Mouse (Mus musculus) brown adipose tissue, adult 24 weeks (tissue): Measurements from ENCODE around the gene Itprid2. TPM values are rescaled to one million over a fixed set of nuclear protein-coding genes. Genes with fewer than 3 reads are reported as not detected.

Experiments
- H3K27ac ChIP-seq: fragments of 200-500 bp; replicated peaks from 2 replicates; pipeline ENCODE4 v1.5.1; 2012; ENCODE audit warnings: low read depth, mild to moderate bottlenecking, low read length
- H3K4me1 ChIP-seq: fragments of 200-500 bp; 2 replicates; pipeline ENCODE4 v1.6.1; 2012; ENCODE audit warnings: low read length, mixed read lengths; ENCODE audit not compliant: control insufficient read depth, insufficient read depth, insufficient read length
- H3K4me3 ChIP-seq: fragments of 200-500 bp; 2 replicates; pipeline ENCODE4 v1.5.1; 2012; ENCODE audit warnings: low read depth, mild to moderate bottlenecking, low read length, moderate library complexity; ENCODE audit not compliant: insufficient read depth
- polyA plus RNA-seq: library from polyadenylated mRNA; stranded (reverse); fragments of >200 nt; gene quantifications from 2 replicates; pipeline ENCODE4 v1.2.4, GENCODE M21; 2012; ENCODE audit not compliant: missing spikeins, insufficient read depth, insufficient read length

The Itprid2 gene
- polyA plus RNA-seq, 1 experiment, result 63.1 TPM

DNA sequence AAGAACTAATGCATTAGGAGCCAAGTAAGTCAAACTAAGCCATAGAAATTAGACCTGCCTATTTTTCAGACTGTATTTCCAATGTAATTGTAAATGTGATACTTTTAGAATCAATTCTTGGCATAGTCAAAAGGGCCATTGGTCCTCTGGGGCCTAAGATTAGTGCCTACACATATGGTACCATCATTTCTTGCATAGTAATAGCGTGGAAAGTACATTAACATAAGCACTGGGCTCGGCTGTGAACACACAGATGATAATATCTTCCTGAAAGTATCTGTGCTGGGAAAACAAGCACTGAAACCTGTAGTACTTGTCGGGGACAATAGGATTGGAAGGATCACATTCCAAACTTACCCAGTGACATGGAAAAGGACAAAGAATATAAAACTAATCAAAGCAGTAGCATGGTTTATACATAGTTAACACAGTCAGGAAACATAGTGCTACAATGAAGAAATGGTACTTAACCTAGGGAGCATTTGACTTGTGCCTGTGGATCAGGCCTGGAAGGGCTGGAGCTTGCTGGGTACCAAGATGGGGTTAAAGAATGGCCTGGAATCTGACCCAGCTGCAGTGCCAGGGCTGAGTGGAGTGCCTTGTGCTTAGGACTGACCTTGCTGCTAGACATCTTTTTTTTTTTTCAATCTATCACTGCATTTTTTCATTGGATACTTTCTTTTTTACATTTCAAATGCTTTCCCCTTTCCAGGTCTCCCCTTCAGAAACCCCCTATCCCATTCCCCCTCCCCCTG, 29.6 kb downstream of the Itprid2 start:
- no peak overlapping the region for H3K4me3 ChIP-seq
- H3K27ac ChIP-seq, result no peak overlapping the region
- no peaks in the 10 kb centered on the region for H3K4me1 ChIP-seq

- H3K4me1 ChIP-seq, result no peaks in the 10 kb centered on the region
- H3K4me3 ChIP-seq, result no peak overlapping the region
- H3K27ac ChIP-seq, result no peak overlapping the region; the same call in 1 of the 2 replicates
Observed at GRCm38 (mm10) chr2:79665492-79665891, 30.3 kb downstream of the Itprid2 start.

DNA sequence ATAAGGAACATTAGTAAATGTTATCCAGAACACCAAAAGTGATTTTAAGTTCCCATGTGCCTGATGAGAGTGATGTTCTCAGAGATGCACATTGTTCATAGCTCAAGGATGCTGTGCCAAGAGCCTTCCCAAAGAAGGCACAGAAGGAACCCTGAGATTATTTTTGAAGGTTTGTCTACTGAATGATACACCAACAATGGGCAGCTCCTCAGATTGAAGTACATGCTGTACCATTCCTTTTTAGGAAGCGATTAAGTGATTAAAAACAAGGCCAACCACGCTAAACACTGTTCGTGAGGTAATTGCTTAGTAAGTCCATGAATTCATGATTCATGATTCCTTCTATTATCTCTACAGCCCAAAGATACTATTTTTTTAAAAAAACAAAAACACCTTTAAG, 40.1 kb downstream of the Itprid2 start:
- no peak overlapping the region for H3K27ac ChIP-seq

GRCm38 (mm10) chr2:79677663-79678257, 42.6 kb downstream of the Itprid2 start:
- no peak overlapping the region for H3K27ac ChIP-seq
- peaks cover 2% of the 10 kb centered on the region; the same call in 1 of the 2 replicates for H3K4me1 ChIP-seq
- no peak overlapping the region for H3K4me3 ChIP-seq

More for the DNA sequence above, 40.1 kb downstream of the Itprid2 start:
- Histone ChIP-seq H3K4me3 (no peak overlapping the region), H3K4me1 (peaks cover 2% of the 10 kb centered on the region; the same call in 1 of the 2 replicates)

GRCm38 (mm10) chr2:79681672-79682071, 46.5 kb downstream of the Itprid2 start:
- no peak overlapping the region for H3K27ac ChIP-seq
- H3K4me1 ChIP-seq, result peaks cover 2% of the 10 kb centered on the region; the same call in 1 of the 2 replicates
- H3K4me3 ChIP-seq, result no peak overlapping the region

DNA sequence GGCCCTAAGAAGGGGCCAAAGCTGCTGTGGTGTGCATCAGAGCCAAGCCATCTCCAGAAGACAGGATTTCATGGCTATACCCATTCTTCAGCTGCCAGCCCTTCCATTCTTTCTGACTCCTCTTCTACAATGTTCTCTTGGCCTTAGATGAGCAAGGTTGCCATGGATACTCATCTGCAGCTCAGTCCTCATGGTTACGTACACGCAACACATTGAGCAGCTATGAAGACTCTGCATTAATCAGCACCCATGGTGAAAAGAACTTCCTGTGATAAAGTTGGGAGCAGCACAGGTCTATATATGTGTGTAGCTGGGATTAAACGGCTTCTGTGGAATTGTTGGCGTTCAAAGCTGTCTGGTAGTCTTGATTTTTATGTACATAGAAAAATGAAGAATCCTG, 48.1 kb downstream of the Itprid2 start:
- H3K4me3 ChIP-seq, result no peak overlapping the region
- H3K27ac ChIP-seq, result no peak overlapping the region
- H3K4me1 ChIP-seq, result no peaks in the 10 kb centered on the region

DNA sequence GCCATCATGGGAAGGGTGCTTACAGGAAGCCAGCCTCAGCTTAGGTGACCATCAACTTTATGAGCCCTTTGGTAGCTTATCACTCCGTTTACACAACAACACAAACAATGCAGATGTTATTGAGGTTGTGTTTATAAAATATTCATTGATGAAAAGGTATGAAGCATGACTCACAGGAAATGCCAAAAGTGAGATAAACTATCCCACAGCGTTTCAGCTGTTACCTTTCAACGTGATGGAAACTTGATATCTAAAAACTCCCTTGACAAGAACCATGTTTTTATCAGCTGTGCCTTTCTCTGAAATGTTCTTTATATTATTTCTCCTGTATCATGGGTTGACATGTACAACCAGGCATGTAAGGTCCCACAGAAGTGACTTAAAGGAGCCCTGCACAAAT, 55.7 kb downstream of the Itprid2 start:
- Histone ChIP-seq H3K27ac (no peak overlapping the region), H3K4me3 (no peak overlapping the region)

DNA sequence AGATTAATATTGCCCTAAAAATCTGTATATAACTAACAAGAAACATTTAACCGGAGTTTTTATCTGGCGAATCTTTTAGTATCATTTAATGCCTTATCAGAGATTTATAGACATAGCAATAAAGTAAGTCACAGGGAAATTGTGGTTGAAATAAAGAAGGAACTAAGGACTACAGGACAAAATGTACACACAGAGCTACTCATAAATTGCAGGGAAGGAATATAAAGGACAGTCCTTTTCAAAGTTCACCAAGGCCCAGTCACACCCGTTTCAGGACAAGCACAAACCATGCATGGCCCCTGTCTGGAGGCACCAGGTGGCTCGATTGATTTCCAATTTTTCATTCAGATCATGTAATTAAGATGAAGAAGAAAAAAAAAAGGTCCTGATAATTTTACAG, 60.0 kb downstream of the Itprid2 start:
- Histone ChIP-seq H3K4me1 (no peaks in the 10 kb centered on the region), H3K27ac (no peak overlapping the region), H3K4me3 (no peak overlapping the region)

More for the DNA sequence above, 55.7 kb downstream of the Itprid2 start:
- H3K4me1 ChIP-seq, result no peaks in the 10 kb centered on the region

- Histone ChIP-seq H3K27ac (no peak overlapping the region), H3K4me3 (no peak overlapping the region), H3K4me1 (no peaks in the 10 kb centered on the region)
Observed at GRCm38 (mm10) chr2:79695939-79696338, 60.8 kb downstream of the Itprid2 start.

DNA sequence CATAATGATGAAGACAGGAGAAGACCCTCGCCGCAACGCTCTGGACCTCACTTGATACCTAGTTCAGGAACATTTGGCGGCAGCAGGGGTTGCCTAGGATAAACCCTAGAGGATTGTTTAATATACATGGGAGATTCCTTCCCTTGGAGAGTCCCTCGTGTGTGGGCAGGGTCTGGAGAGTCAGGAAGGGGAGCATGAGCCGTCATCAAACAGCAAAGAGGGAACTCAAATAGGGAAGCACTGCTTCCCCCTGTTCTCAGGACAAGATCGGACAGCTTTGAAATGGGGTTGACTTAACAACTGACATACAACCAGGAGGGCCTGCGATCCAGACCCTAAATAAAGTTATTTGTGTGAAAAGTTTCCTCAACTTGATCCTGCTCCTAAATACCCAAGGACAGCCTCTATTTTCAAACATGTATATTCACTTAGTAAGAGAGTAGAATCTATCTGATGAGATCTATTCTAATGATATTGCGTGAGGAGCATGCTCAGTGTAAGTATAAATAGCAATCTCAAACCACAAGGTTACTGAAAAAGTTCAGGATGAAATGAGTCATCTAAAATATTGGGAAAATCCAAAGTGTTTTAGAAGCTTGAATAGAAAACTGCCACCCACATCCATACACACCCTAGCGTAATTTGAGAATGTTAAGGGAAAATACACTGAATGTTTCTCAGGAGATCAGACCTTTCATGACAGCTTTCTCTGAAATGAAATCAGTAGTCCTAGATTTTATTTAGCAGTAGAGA, 61.5 kb downstream of the Itprid2 start:
- H3K4me1 ChIP-seq, result no peaks in the 10 kb centered on the region
- H3K27ac ChIP-seq, result peak overlapping the region; percentile 72
- no peak overlapping the region for H3K4me3 ChIP-seq

GRCm38 (mm10) chr2:79698166-79698565, 63.0 kb downstream of the Itprid2 start:
- H3K4me1 ChIP-seq, result no peaks in the 10 kb centered on the region
- no peak overlapping the region for H3K27ac ChIP-seq
- no peak overlapping the region for H3K4me3 ChIP-seq

DNA sequence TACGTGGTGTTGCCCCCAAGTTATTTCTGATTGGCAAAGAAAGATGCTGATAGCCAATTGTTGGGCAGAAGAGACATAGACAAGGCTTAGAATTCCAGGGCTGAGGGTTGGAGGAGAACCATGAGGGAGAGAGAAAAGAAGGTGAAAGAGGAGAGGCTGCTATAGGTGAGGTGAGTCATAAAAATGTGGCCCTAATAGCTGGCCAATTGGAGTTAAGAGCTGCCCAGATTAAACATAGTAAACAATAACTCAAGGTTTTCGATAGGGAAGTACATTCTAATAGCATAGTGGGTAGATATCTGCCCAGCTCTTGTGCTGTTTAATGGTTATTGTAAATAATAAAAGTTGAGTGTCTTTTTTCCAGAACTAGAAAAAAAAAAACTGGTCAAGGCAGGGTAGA, 69.6 kb downstream of the Itprid2 start:
- no peak overlapping the region for H3K27ac ChIP-seq
- H3K4me1 ChIP-seq, result no peaks in the 10 kb centered on the region
- H3K4me3 ChIP-seq, result no peak overlapping the region

DNA sequence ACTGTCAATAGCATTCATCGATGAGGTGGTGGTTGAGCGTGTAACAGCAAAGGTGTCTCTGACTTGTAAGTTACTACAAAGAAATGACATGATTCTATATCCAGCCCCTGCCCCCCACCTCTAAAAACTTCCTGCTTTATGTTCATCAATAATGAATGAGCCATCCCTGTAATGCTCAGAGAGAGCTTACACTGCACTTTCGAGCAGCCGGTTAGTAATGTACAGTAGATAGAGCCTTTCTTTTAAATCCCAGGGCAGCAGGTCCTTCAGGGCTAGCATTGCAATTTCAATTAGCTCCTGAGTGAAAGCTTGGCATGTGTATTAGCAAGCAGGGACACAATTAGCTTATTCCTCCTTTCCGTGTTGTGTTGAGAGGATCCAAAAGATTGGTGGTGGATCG, 72.4 kb downstream of the Itprid2 start, which contains the start of gene Ppp1r1c:
Ppp1r1c (plus strand) TSS at position 206 of the 400 bp plus-strand sequence.
- no peaks in the 10 kb centered on the region for H3K4me1 ChIP-seq
- no peak within 1 kb of the TSS for H3K4me3 ChIP-seq
- no peak within 1 kb of the TSS for H3K27ac ChIP-seq

- no peak overlapping the region for H3K27ac ChIP-seq
- no peaks in the 10 kb centered on the region for H3K4me1 ChIP-seq
- no peak overlapping the region for H3K4me3 ChIP-seq
Observed at GRCm38 (mm10) chr2:79713662-79714091, 78.5 kb downstream of the Itprid2 start.

DNA sequence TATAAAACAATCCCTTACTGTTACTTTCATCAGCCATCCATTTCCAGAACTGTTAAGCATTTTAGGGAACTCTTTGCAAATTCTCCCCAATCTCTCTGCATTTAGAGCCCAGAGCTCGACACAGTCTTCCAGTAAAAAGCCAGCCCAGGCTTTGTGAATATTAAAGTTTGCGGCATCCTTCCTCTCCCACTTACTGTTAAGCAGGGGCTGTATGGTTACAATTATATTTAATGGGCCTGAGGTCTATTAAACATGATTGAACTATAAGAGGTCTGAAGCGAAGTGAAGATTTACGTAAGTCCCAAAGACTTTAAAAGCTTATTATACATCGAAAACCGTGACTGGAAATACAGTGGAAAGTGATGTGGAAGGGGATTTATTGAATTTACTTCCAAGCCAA, 79.6 kb downstream of the Itprid2 start:
- H3K27ac ChIP-seq, result no peak overlapping the region
- no peaks in the 10 kb centered on the region for H3K4me1 ChIP-seq
- H3K4me3 ChIP-seq, result no peak overlapping the region
